In the genomic region with DNA sequence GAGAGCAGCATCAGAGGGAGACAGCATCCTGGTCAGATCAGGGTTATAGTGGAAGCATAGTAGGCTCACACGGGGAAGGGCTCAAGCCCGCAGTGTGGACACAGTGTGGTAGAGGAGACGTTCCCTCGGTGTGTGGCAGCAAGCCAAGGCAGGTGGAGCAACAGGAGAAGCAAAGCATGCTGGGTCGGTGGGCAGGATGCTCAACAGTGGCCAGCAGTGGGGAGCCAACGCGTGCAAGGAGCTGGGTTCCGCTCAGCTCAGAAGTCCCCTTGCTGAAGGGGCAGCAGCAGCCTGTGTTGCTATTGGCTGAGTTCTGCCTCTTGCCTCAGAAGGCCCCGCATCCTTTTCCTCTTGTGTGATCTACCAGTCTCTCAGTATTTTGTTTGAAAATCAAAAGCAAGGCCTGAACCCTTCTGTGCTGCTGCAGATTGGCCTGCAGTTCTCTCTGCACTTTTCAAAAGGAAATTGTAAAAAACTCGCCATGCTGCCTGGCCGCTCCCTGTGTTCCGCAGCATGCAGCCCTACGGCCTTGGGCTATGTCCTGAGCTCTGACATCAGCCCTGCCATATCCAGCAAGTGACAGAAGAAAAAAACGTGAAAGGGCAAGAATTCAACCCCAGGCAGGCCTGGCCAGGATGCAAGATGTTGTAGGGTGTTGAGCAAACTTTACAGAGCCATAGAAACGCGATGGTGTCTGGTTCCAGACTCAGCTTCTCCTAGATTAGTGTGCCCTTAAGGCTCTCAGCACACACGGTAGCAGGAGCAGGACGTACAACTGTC, we compare ENCODE assay signal across 12 mouse cellular contexts.
DNase-seq lines count a peak whose midpoint lies in the region; TF ChIP-seq lines count a peak whose summit lies in the region.
"Had no signal": no experiment of that assay in that cellular context is flagged by ENCODE, and none has a peak within 500 bp of the region (broad histone marks: within the 10 kb centered on the region; RNA-seq: fewer than 3 reads in every experiment).

No protein-coding gene starts in this region.

- H3K27ac ChIP-seq in heart, embryonic 10.5 days, result no peak overlapping the region
- 0 out of 2 replicates have a peak overlapping the region, but pooled peaks have one; percentile 18 for H3K27ac ChIP-seq in spleen, adult 2 months (ENCODE audit: insufficient read depth, low read length)
- H3K27ac ChIP-seq: hindbrain, embryonic 13.5 days; limb, embryonic 15.5 days; stomach, embryonic 15.5 days had no signal

- peaks cover 10% of the 10 kb centered on the region; the same call in 1 of the 2 replicates for H3K27me3 ChIP-seq in heart, embryonic 10.5 days (ENCODE audit: insufficient read depth, poor library complexity, severe bottlenecking)
- H3K27me3 ChIP-seq in spleen, adult 2 months (ENCODE audit: control insufficient read depth, insufficient read depth, low read length), result no peaks in the 10 kb centered on the region
- H3K27me3 ChIP-seq: hindbrain, embryonic 13.5 days; limb, embryonic 15.5 days; stomach, embryonic 15.5 days had no signal

- no peak for TF ChIP-seq POLR2A in spleen, adult 2 months (IDR thresholded peaks at IDR 0.05; ENCODE audit: low read depth, low read length)

- 67% methylated on average over 18 of the region's 18 CpGs for WGBS in heart, embryonic 10.5 days
- 65% methylated on average over 18 of the region's 18 CpGs for WGBS in spleen, adult 2 months

- TF ChIP-seq CTCF in spleen, adult 2 months (IDR thresholded peaks at IDR 0.05; ENCODE audit: extremely low read depth, insufficient read depth, insufficient read length, insufficient replicate concordance), result no peak

- H3K36me3 ChIP-seq in heart, embryonic 10.5 days, result no peaks in the 10 kb centered on the region
- no peaks in the 10 kb centered on the region for H3K36me3 ChIP-seq in spleen, adult 2 months (ENCODE audit: control insufficient read depth, insufficient read depth, low read length)
- H3K36me3 ChIP-seq: hindbrain, embryonic 13.5 days; limb, embryonic 15.5 days; stomach, embryonic 15.5 days had no signal

- H3K9me3 ChIP-seq in heart, embryonic 10.5 days, result no peaks in the 10 kb centered on the region
- H3K9me3 ChIP-seq: hindbrain, embryonic 13.5 days; limb, embryonic 15.5 days; stomach, embryonic 15.5 days had no signal

- DNase-seq in heart, embryonic 10.5 days (ENCODE audit: low spot score), result peak; percentile 73
- no peak for DNase-seq in heart, adult 8-10 months (ENCODE audit: low spot score)
- no peak for DNase-seq in spleen, adult 2 months (ENCODE audit: low read depth in 1 of 2, low spot score in 2 of 2)
- no peak for DNase-seq in spleen, adult 12 weeks (ENCODE audit: low spot score)
- peak; percentile 9 for DNase-seq in gonadal fat pad, adult 2 months (ENCODE audit: low read depth)
- DNase-seq in ovary, postnatal 10 days (ENCODE audit: low spot score), result no peak
- no peak for DNase-seq in urinary bladder, postnatal 36 days (ENCODE audit: low spot score in 2 of 2)
- no peak for DNase-seq in frontal cortex, postnatal 36 days (ENCODE audit: low spot score in 2 of 2)
- DNase-seq: gastrocnemius, postnatal 25 days had no signal

- H3K4me3 ChIP-seq in heart, embryonic 10.5 days, result no peak overlapping the region
- H3K4me3 ChIP-seq in spleen, adult 2 months (ENCODE audit: extremely low read depth, insufficient read depth, insufficient read length), result no peak overlapping the region
- H3K4me3 ChIP-seq: hindbrain, embryonic 13.5 days; limb, embryonic 15.5 days; stomach, embryonic 15.5 days had no signal

- H3K4me1 ChIP-seq in heart, embryonic 10.5 days, result peaks cover 14% of the 10 kb centered on the region; the same call in 1 of the 2 replicates
- peaks cover 2% of the 10 kb centered on the region; the same call in 1 of the 2 replicates for H3K4me1 ChIP-seq in spleen, adult 2 months (ENCODE audit: control insufficient read depth, insufficient read depth, insufficient read length)
- H3K4me1 ChIP-seq: hindbrain, embryonic 13.5 days; stomach, embryonic 15.5 days had no signal

Comparison
In these comparisons a context has a peak if more than half of its experiments do, and no peak if none do; other contexts are left out.
1. DNase-seq: peak in heart, embryonic 10.5 days (single experiment) and gonadal fat pad, adult 2 months (single experiment); none in heart, adult 8-10 months (single experiment), spleen, adult 2 months (0 of 2), spleen, adult 12 weeks (single experiment), ovary, postnatal 10 days (single experiment), urinary bladder, postnatal 36 days (0 of 2) and frontal cortex, postnatal 36 days (0 of 2).